Mouse (Mus musculus): Measurements from ENCODE around the gene Btbd19.

Btbd19 gene

DNA sequence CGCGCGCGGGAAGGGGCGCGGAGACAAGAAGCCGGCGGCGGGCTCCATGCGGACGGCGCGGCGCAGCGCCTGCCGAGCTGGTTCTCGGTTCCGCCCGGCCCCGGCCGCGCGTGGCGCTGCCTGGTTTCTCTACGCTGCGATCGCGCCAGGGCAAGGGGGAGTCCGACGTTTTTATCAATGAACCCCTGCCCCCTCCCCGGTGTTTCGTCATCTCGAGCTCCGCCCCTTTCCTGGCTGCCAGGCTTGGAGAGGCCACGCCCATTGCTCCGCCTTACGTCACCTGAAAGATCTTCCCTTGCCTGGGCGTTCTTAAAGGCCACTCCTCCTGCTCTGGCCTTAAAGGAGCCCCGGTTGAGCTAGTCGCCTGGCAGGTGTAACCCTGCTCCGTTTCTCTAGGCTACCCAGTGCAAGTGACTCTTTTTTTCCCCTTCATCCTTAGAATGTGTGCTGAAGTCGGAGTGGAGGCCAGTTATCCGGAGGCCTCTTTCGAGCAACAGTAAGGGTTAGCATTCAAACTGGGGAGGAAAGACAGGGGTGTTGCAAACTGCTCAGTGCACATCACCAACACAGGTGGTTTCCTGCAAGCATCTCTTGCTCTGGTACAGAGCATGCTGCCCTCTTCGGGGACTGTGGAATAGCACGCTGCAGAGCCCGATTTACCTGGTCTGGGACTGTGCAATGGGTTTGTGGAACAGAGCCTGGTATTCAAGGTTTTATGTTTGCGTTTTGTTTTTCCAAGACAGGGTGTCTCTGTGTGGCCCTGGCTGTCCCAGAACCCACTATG, 8.5 kb upstream of the Btbd19 start, which contains the start of gene Plk3:
TSS of gene Plk3 (minus strand) at position 147 of the 784 bp plus-strand sequence.
- DNase-seq: peak; percentile 99

DNA sequence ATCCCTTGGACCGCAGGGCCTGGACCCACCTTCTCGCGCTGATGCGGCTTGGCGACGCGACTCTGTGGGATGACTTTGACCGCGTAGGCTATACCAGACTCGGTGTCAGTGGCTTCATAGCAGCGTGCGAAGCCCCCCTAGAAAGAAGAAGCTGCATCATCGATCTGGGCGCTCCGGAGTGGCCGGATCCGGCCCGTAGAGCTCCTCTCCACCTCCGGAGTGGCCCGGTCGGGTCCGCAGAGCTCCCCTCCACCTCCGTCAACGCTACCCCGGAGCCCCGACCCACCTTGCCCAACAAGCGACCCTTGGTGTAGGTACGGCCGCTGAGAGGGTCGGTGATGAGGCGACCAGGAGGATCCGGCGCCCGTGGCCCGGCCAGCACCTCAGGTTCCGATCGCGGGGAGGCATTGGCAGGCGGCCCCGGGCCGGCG, 7.9 kb upstream of the Btbd19 start:
- peak; percentile 22 for DNase-seq

DNA sequence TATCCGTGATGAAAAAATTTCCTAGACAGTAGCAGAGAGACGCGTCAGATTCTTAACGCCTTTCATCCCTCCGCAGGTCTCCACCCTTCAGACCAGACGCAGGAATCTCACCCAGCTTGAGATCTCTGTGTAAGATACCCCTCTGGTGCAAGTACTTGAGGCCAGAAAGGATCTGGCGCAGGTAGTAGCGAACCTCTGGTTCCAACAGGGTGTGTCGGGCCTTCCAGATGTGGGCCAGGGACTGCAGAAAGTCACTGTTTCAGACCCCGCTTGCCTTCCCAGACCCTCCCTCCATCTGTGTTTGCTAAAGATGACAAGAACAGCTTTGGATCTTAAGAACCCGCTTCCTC, 7.2 kb upstream of the Btbd19 start:
- no peak for DNase-seq

DNA sequence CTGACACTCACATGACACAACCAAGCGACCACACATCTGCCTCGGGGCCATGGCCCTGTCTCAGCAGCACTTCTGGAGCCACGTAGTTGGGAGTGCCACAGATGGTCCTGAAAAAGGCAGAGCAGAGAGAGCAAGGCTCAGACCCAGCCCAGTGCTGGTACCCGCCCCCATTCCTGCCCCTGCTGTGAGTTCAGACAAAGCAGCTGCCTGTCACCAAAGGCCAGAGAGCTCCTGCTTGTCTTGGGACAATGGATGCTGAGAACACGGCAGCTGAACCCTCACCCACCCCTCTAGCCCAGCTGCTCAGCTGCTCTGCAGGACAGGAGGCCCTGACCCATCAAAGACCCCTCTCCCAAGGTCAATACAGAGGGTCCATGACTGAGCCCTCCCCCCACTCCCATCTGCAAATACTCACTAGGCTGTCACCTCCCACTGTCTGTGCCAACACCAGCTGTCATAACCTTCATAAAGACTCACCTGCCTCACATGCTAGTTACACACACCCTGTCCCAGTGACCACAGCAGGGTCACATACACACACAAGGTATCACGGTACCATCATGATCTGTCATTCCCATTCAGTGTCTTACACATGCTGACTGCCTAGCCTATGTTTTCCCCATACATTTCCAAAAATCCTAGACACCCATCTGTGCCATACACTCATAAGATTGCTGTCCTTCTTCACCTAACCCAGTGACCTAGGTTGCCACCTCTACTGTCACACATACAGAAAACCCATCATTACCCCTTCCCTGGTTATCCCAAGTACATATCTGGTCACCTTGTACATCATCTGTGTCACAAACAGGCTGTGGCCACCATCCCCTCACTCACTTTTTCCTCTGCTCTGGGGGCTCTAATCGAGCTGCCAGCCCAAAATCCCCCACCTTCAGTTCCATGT, 6.6 kb upstream of the Btbd19 start:
- DNase-seq: no peak

DNA sequence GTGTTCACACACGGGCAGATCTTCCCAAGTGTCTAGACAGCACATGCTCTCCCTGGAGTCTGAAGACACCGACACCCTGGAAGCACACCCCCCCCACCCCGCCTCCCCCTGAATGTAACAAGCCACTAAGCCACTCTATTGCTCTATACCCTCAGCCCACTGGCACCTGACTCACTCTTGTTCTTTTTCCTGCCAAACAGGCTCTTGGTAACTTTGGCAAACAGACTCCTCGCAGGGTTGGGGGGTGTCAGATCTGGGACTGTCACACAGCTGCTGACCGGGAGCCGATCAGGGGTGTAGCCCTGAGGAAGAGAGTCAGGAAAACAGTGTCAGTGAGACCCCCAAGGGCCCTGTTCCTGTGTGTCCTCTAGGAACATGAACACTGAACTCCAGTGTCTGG, 5.7 kb upstream of the Btbd19 start:
- no peak for DNase-seq

DNA sequence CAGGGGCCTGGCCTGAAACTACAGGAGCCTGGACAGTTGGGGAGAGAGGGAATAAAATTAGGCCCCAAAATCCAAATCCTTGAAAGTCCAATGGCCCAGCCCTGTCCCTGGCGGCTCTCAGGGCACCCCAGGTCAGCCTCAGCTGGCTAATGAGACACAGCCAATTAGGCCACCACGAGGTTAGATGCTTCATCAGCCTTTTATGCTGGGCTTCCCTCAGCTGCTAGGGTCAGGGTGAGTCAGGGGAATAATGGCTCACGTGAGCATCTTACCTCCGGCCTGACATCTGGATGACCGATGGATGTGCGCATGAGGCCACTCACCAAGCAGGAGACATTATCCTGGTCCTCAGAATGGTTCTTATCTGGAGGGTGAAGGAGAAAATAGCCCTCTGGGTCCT, 5.3 kb upstream of the Btbd19 start:
- DNase-seq: no peak

DNA sequence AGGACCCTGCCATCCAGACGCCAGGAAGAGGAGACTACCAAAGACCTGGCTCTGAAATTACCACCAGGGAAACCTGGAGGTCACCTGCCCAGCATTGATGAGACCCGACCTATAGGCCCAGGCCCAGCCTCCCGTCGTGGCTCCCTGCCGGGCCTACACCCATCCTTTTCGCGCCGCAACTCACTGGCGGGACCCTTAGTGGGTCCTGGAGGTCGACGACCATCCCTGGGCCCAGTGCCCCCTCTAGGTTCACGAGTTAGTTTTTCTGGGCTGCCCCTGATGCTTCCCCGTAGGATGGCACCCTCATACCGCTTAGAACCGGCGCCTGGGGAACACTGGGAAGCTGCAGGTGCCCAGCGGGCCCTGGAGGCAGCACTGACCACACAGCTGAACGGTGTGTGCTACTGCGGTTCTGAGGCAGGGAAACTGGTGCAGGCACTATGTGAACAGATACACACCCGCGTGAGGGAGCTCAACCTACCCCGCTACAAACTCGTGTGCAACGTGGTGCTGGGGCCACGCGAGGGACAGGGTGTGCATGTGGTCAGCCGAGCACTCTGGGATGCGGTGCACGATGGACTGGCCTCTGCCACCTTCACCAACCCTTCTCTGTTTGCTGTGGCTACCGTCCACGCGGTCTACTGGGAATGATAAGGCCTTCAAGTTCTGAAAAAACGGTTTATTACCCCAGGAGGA, 2.6 kb upstream of the Btbd19 start:
- no peak for DNase-seq

DNA sequence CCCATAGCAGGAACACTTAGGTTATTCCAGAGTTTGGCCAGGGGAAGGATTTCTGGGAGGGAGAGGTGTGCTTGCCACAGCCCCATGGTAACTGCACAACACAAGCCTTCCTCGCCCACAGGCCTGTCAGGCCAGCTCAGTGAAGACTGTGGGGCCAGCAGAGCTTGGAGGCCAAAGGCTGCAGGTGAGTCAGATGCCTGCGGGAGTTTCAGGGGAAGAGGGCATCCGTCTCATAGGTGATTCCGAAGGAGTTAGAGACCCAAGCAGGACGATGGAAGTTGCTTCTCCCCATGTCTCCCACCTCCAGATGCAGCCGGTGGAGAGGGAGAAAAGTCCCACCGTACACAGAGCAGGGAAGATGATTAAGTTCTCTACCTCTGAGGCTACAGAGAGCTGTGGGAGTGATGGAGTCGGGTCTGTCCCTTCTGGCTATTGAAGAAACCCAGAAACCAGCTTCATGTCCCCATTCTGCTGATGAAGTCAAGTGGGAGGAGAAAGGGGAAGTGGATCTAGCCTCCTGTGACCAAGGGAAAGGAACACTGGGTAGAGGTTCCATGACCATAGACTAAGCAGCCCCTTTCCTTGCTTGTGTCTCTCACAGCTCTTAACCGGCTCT, 1.3 kb upstream of the Btbd19 start, which contains the start of gene Tctex1d4:
TSS of gene Tctex1d4 (plus strand) at position 120 of the 616 bp plus-strand sequence.
- DNase-seq: no peak

DNA sequence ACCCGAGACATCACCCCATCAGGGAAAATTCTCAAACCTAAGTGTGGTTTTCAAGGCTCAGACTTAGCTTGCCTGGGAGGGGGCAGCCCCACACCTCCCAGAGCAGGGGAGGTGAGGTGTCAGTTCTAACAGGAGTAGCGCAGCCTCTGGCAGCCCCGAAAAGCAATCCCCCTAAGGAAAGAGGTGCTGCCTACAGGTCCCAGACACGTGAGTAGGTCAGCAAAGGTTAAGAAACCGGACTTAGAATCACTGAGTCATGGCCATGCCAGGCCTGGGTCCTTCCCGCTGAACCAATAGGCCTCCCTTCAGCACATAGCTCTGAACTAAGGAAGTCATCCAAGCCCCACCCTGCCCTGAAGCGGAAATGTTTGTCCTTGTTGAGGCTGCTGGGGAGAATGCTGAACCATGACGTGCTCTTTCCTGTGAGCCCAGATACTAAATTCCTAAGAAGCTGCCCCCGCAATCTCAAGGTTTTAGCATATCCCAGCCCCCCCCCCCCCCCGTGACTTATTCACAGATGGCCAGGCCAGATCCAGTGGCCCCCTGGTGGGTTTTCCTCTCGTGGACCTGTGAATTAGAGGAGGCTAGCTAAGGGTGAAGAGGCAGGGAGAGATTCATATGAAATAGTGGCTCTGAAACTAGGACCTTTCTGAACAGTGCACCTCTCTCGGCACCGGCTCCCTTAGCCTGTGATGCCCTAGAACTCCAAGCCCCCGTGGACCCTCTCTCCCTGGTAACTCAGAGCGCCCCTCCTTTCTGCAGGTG, 567 bp upstream of the Btbd19 start:
- peak; percentile 69 for DNase-seq

DNA sequence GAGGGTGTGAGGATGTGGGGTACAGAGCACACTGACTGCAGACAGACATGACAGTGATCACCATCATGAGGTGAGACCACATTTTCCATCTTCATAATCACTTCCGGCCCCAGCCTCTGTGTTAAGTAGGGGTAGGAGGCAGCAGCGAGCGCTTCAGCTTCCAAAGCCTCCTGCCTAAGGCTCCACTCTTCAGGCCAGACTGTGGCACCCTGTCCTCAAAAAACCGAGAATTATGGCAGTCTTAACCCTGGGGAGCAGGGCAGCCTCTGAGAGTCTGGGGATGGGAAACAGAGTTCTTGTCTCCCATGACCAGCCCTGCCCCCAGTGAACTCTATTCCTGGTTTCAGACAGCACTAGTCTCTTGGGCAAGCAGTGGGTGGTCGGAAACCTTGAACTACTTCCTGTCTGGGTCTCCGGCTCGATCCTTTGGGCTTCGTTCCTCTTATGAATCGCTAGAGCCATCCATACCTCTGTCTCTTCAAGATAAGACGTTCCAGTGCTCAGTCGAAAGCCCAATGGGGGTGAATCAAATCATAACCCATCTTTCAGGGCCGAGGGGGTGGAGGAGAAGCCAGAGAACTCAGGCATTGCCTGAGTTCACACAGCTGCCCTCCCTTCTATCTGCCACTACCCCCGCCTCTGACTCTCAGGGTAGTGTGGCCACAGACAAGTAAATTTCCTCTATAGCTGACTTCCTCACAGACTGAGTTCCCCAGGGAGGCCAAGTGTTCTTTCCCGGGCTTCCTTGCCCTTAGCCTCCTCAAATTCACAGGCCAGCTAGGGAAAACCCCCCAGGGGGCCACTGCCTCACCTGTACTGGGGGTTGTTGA, 792 bp downstream of the Btbd19 start:
- DNase-seq: peak; percentile 24

DNA sequence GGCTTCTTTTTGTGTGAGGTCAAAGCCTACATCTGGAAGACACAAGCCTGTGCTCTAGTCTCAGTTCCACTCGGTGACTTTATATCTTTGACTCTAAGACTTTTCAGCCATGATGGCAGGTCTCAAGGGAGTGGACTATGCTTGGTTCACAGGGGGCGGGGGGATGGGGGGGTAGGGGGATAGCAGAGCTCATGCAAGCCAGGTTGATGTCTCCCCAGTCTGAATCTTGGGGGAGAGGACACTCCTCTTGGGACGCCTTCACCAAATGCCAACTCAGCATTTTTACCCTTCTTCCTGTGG, 1.4 kb downstream of the Btbd19 start:
- DNase-seq: no peak

DNA sequence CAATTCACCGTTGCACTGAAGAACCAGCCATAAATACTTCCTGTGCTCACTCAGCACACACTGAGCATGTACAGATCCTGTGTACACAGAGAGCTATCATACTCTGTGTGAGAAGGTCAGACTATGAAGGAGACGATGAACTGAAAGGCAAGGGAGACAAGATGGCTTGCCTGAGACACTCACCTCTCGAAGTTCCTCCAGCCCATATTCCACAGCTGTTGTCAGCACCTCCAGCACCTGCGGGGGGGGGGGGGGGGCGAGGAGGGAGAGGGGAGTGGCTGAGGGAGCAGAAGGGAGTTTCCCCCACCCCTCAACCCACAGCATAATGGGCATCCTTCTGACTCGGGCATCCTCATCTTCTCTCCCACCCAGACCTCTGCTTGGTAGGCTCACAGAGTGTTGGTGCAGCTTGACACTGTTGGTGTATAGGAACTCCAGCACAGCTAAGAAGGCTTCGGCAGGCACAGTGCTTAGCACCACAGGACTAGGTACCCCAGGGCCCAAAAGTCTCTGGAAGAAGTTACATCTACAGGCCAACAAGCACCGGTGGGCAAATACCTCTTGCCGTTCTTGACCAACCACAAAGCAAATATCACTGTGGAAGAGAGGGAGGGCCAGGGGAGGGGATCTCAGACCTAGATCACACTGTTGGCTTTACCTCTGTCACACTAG, 1.8 kb downstream of the Btbd19 start:
- DNase-seq: no peak

DNA sequence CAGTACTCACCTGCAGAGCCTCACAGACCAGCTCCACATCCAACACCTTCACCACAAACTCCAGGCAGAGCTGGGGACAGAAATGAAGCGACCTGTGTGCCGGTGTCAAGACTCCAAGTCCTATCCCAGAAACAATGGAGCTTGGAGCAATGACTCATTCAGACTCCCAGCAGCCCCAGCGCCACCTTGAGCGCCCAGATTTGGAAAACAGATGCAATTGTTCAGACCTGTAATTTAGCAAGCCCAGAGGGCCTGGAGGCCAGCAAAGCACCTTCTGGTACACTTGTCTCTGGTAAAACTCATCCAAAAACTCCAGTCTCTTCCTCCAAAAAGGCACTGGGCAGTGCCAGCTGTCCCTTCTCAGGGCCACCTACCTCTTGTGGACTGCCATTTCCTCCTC, 3.3 kb downstream of the Btbd19 start:
- DNase-seq: no peak

DNA sequence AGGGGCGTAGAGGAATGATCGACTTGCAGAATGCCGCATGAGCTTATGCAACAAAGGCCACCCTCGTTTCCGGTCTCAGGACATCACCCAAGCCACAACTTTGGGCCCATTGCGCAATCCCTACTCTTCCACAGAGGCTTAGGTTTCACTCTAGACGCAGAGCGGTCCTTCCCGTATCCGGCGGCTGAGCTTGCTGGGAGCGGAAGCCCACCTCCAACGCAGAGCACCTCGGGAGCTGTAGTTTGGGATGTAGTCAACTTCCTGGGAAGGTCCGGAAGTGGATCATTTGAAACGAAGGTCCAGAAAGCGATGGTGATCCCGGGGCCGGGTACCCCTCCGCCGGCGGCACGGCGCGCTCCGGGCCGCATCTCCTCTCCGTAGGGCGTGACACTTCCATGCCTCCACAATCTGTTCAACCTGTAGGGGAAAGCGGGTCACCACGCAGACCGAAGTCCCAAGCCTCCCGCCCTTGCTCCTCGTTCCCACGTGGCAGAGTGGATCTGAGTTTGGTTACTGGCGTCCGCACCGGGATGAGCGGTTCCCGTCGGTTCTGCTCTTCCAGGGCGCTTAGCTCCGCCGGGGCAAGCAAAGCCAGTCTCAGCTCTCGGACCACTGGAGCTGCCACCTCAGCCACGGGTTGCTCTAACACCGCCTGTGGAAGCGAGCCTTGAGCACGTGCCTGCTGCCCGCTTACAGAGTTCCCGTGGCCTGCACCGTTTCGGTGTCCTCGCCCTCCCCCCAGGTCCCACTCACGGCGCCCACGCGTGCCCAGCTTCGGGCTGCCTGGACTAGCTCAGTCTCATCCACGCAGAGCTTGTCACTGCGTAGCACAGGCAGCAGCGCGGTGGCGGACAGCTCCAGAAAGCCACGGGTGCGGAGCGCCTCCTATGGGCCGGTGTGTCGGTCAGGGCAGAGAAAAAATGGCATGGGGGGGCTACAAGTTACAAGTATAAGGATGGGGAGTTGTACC, 4.8 kb downstream of the Btbd19 start:
- peak; percentile 92 for DNase-seq

DNA sequence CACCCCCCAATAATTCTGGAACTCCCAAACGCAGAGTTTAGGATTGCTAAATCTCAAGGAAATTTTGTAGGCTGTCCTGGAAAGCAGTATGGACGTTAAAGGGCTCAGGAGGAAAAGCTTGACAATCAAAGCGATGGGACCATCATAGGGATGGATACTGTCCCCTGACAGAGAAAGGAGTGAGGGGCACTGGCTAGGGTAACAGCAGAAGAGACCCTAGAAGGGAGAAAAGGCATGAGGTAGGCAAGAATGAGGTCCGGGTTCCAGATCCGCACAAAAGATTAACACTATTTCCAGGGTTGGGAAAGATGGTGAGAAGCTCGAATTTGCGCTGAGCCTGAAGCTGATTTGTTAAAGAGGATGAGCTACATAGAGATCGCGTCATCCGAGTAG, 5.5 kb downstream of the Btbd19 start:
- no peak for DNase-seq

DNA sequence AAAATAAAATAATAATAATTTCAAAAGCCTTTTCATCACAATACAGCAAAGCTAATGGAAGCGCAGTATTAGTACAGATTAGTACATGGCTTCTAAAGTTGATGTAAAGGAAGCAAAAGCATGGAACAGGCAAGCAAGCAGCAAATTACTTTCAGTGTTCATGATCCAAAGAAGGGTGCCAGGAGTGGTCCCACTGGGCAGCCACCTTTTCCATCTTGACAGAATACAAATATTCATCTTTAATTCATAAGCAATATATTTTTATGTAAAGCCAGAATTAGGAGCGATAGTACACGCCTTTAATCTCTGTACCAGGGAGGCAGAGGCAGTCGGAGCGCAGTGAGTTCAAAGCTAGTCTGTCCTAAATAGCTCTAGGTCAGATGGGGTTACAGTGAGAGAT, 5.9 kb downstream of the Btbd19 start:
- no peak for DNase-seq

DNA sequence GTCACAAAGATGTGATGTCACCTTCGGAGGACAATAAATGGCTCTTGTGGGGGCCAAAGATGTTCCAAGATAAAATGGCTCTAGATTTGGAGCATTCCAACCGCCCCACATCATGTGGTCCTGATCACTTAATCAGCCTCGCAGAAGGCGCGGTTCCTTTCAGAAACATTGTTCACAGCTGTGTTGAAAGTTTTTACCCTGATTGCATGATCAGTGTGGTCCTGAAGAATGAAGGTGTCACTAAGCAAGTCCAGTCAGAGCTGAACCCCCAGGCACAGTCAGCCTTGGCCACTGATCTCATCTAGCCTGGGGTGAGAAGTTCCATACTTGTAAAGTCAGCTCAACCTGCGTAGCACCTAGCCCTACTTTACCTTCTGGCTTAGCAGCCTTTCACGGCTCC, 7.6 kb downstream of the Btbd19 start:
- DNase-seq: no peak

DNA sequence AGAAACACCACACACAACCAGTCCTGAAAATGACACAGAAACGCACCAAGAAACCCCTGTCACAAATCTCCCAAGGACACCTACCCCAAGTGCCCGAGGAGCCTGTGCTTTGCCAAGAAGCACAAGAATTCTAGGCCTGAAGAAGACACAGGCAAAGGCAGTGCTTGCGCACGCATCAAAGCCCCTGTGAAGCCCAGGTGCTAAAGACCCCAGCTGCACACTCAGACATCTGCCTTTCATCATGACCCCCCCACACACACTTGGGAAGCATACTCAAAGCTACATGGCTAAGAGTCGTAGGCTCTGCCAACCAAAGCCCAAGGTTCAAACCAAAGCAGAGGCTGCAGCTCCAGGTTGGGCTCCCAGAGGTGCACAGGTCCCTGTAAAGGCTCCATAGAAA, 9.9 kb downstream of the Btbd19 start:
- DNase-seq: no peak

DNA sequence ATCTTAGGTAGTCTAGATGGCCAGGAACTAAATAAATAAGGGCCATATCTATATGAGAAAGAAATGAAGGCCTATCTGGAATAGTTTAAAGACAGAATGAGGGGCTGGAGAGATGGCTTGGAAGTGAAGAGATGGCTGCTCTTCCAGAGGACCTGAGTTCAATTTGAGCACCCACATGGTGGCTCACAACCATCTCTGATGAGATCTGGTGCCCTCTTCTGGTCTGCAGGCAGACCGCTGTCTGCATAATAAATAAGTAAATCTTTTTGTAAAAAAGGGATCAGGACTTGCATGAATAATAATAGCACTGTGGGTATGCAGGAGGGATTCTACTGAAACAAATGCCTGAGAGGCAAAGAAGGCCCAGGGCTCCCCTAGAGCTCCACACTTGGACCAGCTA, 12.3 kb downstream of the Btbd19 start:
- no peak for DNase-seq

DNA sequence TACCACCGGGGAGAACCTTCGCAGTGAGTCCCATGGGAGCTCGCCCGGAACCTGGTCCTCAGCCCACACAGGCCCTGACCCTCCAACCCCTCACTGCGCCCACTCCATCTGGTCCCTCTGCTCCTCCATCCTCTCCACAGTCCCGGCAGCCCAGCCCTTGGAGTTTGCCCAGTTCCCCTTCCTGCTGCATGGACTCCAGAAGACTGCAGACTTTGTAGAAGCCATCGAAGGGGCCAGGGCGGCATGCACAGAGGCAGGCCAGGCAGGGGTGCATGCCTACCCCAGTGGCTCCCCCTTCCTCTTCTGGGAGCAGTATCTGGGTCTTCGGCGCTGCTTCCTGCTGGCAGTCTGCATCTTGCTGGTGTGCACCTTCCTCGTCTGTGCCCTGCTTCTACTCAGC, 14.5 kb downstream of the Btbd19 start:
- DNase-seq: no peak
